Mouse (Mus musculus): ENCODE measurements around the gene Hs1bp3.

The Hs1bp3 gene

DNA sequence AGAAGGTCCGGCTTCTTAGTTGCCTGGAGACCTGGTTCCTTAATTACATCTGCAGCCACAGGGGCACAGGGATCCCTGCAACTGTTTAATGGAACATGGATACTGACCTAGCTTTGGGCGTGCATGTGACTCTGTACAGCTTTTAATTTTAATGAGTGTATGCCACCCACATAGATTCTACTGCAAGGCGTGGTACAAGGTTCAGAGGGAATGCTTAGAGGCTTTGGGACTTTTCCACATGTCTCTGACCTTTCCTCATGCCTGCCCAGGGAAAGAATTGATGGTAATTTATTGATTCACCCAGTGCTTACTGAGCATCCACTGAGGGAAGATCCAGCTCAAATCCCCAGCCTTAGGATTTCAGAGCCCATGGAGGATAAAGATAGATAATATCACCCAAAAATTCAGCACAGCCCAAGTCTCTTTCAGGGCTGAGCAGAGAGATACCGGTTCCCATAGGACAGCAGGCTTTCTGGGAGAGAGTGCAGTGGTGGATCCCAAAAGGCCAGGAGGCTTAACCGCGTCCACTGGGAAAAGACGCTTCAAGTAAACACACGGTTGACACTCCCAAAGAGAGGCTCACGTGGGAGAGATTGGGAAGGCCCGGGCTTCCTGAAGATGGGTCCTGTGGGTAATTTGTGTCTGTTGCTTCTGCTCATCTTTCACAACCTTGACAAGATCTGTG is 23.5 kb downstream of the Hs1bp3 start:
- no peak for DNase-seq (ENCODE audit: low spot score)

DNA sequence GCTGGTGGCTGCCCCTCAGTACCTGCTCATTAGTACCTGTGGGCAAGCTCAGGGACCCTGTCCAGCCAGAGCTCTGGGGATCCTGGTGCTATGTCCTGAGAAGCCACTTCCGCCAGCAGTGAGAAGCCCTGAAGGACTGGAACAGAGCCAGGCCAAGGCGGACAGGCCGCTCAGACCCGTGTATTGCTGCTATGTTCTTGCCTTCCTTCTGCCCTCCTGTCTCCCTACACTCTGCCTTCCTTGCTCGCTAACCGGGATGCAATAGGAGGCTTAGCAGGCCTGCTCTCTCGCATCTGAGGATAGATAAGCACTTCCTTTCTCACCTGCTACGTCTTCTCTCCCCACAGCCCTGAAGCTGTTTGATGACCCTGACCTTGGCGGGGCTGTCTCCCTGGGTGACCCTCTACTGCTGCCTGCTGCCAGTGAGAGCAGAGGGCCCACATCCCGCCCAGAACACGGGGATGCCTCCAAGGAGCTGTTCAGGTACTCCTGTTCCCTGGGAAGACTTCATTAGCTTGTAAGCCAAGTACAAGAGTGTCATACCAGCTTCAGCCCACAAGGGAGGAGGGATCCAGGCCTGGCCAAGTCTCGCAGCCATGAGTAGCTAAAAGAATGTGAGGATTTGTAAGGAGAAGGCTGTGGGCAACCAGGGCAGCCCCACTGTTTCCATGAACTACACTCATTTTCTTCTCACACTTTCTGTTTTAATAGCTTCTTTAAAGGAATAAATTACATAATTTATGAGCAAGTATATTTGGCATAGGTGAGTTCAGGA is 24.2 kb downstream of the Hs1bp3 start:
- no peak for DNase-seq (ENCODE audit: low spot score)

DNA sequence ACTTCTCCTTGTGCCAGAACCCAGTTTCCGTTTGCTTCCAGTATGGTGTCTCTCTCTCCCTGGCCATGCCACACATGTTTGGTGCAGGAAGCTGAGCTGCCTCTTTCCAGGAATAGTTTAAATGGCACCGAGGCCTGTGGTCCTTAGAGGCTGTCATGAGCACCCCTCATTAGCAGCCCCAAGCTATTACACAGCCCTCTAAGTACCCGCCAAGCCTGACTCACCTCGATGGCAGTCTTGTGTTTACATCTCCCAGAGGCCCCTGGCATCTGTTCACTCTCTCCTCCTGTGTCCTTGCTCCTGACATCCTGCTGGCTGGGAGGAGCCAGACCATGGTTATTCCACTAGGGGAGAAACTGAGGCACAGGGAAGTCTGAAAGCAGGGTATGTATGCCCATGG is 25.3 kb downstream of the Hs1bp3 start:
- no peak for DNase-seq (ENCODE audit: low spot score)

DNA sequence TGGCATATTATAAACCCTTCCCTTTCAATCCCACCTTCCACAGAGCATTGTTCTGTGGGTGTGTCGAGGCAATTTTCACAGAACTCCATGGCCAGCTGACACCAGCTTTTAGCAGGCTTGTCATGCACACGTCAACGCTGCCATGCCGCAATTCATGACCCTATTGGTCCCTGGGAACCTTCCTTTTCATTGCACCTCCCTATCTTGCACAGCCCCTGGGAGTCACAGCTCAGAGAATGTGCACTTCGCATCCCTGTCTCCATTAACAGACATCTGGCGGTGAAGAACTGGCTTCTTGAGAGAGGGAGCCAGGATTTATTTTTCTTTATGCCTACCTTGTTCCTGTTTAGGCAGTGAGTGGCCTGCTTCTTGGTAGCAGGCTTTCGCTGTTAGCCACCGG is 25.7 kb downstream of the Hs1bp3 start:
- DNase-seq (ENCODE audit: low spot score) = no peak

DNA sequence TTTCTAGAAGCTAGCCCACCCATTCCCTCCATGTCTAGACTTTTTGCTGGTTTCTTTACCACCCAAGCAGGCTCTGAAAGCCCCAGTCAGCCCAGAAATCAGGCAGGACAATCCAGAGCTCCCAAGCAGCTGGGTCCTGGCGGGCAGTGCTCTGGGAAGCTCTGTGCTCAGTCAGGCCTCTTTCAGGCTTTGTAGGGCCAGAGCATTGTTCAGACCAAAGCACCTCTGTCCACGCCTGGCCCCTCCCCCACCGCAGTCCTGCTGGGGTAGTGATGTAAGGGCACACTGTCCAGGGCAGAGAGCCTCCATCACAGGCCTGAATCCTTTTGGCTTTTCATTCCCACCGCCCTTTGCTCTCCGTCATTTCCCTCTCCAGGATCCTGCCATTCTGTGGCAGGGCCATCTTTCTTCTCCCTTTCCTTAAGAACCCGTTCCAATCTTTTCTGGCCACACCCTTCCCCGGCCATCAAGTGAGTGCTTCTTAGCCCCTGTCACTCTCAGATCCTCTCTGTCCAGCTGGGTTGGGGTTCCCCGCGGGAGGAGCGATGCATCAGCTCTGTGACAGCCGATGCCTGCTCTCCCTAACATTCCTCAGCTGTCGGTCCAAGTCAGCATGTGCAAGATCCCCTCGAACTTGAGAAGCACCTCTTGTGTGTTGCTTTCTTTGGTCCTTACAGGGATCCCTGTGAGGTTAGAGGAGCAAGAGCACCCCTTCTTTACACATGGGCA is 26.5 kb downstream of the Hs1bp3 start:
- no peak for DNase-seq (ENCODE audit: low spot score)

DNA sequence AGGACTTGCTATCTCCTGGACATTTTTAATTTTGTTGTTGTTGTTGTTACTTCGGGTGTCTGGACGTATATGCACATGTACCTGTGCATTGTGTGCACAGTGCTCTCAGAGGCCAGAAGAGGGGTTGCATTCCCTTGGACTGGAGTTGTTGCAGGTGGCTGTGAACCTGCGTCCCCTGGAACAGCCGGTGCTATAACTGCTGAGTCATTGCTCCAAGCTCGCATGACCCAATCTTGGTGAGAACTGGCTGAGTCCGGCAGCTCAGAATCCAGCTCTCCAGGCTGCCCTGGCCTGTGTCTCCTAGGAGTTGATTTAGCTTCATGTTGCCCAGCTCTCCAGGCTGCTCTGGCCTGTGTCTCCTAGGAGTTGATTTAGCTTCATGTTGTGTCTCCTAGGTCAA is 27.8 kb downstream of the Hs1bp3 start:
- no peak for DNase-seq (ENCODE audit: low spot score)

DNA sequence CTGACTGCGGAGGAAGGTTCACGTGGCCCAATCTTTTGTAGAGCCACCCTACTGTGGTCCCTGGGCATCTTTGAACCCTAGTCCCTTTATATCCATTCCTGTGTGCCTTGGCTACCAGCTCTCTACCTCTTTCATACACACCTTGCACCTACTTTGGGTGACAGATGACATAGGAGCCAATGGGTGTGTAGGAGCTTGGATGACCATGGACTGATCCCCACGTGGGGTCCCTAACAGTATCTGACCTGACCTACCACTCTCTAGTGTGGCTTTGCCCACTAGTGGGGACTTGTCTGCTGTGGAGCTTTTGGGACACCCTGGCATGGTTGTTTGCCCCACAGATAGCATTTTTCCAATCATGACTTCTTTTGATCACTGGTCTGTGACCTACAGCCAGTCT is 30.1 kb downstream of the Hs1bp3 start:
- DNase-seq (ENCODE audit: low spot score) = no peak

DNA sequence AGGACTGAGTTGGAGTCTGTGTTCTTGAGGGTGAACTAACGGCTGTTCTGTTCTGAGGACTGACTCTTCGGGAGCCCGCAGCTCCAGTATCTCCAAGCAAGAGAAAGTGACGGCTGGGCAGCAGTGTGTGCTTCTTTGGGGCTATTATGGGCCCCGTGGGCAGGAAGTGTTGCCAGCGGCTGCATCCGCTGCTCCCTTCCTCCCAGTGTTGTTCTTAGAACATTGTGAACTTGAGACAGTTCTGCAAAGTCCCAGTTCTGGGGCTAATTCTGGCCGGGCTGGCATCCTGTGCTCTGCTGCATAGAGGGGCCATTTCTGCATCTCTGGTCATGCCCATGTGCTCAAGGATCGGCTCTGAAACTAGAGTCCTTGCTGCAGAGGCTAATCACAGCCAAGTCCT is 31.7 kb downstream of the Hs1bp3 start:
- no peak for DNase-seq (ENCODE audit: low spot score)

DNA sequence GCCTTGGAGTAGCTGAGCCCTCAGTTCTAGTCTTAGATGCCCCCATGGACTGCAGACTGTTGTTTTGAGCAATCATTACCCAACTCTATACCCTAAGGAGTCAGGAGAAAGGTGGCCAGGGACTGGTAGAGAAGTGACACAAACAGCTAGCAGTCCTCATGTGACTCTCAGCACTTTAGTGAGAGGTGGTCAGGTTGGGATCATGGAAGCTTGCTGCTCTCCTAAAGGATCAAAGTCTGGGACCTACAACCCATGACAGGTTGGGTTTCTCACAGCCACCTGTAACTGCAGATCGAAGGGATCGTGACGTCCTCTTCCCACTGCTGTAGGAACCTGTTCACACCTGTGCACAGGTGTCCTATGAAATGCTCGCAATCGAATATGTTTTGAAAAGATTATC is 32.3 kb downstream of the Hs1bp3 start:
- no peak for DNase-seq (ENCODE audit: low spot score)

DNA sequence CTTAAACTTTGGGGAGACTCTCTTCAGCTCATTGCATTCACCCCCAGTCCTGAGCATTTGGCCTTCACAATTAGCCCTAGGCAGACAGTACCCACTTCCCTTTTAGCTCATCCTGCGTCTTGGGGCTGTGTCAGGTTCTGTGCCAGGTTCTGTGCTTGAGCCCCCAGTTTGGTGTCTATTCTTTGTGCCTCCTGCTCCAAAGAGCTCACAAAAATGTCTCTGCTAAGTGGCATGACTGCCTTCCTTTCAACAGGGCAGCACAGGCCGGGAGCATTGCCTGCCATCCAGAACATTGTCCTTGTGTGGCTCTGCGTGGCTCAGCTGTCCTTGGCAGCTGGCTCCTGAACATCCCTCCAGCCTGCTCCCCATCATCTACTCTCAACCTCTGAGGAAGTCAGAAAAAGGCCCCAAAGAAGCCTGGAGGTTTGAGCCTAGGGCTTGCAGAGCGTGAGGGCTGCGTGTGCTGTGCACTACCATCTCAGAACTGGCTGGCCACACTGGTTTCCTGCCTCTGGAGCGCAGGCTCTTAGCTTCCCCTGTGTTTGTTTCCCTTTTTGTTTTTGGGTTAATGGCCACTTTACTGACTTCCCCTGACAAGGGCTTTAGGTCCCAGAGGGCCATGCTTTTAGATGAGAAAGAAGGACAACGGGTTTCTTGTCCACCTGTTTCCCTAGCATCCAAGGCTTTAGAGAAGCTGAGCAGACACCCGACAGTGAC is 34.7 kb downstream of the Hs1bp3 start:
- DNase-seq (ENCODE audit: low spot score) = no peak

DNA sequence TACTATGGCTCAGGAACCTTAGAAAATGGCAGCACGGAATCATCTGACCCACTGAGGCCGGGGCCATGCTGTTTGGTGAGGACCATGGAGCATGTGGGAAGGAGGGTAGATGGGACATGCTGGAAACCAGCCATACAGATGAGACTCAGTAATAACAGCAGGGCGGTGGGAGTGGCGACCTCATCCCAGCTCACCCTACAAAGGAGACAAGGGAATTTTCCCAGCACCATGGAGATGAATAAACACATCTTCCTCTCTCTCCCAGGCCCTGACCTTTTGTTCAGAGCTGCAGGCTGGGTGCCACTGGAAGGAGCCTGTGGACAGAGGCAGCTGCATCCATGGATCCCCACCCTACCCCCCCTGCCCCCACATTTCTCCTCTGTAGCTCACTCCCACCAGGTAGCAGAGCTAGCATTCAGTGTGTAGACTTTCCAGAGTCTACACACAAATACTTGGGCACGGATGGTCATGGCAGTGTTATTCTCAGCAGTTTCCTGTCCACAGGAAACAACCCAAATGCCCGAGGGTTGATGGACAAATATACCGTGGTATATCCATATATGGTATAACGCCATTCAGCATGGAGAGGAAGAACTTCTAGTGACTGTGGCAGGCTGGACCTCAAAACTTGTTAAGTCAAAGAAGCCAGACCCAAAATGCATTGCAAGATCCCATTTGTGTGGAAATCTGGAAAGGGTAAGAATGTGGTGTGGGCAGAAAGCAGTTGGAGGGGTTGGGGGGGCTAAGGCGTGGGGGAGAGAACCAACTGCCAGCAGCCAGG is 35.7 kb downstream of the Hs1bp3 start:
- no peak for DNase-seq (ENCODE audit: low spot score)

DNA sequence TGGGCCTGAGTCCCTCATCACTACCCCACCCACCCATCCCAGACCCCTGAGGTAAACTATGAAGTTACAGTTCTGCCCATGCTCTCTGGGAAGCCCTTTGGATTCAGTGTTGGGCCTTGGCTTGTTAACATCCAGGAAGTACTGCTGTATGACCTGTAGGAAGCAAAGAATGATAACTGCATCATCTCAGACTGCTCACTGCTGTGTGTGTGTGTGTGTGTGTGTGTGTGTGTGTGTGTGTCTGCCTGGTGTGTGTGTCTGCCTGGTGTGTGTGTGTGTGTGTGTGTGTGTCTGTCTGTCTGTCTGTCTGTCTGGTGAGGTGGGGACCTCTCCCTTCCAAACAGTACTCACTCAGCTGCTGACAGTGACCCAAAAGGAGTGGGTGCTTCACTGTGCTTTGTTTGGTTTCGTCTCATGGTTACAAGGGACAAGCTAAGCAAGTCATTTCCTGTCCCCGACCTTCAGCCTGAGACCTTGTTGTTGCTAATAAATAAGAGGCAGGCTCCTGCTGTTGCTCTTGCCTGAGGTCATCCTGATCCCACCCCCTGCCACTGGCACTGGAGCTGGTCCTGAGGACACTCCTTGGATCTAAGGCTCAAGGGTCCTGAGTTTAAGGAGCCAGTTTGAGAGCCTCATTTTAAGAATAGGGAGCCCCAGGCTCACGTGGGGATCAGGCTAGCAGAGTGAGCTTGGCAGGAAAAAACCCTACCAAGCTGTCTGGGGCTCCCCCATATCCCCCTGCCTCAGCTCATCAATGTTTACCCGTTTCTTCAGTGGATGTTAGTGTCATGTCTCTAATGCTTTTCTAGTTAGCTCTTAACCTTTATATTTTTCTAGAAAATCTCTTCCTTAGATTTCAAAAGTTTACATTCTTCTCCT is 38.0 kb downstream of the Hs1bp3 start:
- no peak for DNase-seq (ENCODE audit: low spot score)

DNA sequence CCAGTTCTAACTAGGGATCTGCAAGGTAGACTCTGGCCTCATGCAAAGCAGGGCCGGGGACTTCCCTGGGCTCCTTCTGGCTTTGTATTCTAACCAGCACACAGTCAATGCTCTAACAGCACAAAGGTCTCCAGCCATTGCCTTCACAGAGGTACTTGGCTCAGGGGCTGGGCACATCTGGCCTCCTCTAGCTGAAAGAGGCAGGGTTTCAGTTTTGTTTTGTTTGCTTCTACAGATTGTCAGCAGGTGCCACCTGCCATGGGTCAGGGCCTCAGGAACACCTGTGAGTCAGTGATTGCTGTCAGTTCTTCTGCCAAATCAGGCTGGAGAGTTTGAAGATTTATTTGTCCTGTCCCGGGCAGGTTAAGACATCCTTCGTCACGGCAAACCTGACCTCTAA is 39.8 kb downstream of the Hs1bp3 start:
- DNase-seq (ENCODE audit: low spot score) = no peak

DNA sequence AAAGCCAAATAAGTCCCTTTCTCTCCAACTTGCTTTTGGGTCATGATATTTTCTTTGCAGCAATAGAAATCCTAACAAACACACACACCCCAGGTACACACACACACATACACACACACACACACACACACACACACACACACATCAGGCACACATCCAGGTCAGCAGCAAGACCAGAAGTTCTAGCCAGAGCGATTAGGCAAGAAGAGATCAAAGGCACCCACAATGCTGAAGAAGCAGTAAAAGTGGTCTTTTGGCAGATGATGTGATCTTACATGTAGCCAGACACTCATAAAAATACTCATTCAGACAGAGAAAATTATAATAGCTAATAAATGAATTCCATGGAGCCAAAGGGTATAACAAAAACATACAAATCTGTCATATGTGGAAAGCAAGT is 41.0 kb downstream of the Hs1bp3 start:
- no peak for DNase-seq (ENCODE audit: low spot score)

DNA sequence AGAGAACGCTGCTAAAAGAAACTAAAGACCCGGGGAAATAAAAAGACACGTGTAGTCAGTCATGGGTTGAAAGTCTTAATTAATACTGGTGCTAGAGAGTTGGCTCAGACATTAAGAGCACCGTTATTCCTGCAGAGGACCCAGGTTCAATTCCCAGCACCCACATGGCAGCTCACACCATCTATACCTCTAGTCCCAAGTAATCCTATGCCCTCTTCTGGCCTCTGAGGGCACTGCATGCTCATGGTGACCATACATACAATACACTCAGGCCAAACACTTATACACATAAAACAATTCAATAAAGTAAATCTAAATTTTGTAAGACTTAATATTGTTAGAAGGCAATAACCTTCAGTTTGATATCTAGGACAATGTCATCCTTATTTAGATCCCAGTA is 41.8 kb downstream of the Hs1bp3 start:
- no peak for DNase-seq (ENCODE audit: low spot score)

DNA sequence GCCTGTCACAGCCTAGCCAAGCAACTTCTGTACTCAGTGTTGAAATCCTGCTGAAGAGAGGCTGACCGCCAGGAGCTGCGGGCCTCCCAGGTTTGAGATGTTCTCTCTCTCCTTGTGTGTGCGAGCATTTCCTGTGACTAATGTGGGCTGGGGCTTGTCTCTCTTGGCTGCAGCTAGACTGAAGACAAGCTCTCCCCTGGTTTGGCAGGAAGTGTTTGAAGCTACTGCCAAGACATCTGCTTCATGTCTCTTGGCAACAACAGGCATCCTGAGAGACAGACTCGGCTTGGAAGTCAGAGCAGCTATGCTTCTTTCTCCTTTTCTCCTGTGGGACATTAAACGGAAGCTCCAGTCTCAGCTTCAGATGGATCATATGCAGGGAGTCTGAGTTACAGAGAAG is 44.2 kb downstream of the Hs1bp3 start:
- DNase-seq (ENCODE audit: low spot score) = no peak

DNA sequence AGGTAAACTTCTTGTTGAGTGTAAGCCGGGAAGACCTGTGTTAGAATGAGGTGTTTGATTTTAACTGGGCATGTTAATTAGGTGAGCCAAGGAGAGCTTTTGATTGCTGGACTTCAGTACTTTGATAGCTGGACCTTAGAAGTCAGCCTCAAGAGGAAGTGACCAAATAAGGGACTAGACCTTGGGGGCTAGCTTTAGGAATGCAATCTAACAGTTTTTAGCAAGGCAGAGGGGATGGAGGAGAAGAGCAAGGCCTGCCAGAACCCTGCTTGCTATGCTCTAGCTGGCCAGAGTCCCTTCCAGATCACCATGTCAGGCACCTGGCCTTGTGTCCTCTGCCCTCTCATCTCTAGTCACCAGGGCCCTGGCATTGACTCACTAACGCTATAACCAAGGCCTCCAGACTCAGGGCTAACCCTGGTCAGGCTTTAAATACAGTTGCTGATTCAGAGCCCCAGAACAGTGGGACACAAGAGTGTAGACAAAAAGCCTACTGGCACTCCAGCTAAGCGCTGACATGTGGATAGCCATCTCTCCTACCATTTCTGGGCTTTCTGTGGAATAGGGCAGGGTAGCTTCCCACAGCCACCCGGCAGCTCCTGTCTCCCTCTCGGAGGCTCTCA is 45.2 kb downstream of the Hs1bp3 start:
- DNase-seq (ENCODE audit: low spot score) = no peak

DNA sequence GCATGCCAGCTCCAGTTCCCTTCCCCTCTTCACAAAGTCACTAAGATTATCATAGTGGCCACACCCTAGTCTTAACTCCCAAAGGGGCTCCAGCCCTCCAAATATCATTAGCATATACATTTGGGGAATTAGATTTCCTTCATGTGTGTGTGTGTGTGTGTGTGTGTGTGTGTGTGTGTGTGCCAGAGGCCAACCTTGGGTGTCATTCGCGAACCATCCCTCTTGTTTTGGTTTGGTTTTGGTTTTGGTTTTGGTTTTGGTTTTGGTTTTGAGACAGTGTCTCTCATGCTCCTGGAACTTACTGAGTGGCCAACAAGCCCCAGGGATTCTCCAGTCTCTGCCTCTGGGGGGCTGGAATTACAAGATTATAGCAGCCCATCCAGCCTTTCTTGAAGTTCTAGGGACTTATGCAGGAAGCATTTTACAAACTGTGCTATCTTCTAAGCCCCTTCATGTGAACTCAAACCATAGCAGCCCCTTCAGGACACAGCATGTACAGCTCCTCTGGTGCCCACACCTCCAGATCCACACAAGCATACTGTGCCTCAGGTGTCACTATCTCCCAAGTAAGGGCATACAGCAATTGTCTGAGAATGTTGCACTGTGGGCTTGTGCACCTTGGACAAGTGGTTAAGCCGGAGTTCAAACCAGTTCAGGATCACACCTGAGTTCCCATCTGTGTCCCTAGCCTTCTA is 46.3 kb downstream of the Hs1bp3 start:
- no peak for DNase-seq (ENCODE audit: low spot score)

DNA sequence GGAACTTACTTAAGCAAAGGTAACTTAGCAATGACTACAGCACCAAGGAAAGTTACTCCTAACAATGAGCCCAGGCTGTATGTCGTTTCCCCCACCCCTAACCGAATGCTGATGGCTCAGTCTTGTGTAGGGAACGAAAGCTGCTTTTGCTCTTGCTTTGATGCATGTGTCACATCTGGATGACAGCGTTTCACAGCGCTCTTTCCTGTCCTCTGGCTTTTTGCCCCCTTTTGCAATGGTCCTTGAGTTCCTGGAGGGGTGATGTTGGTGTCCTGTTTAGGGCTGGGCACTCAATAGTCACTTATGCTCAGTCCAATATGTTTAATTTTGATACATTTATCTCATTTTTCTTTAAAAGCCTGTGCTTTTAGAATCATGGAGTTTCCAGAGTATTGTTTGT is 48.6 kb downstream of the Hs1bp3 start:
- no peak for DNase-seq (ENCODE audit: low spot score)

DNA sequence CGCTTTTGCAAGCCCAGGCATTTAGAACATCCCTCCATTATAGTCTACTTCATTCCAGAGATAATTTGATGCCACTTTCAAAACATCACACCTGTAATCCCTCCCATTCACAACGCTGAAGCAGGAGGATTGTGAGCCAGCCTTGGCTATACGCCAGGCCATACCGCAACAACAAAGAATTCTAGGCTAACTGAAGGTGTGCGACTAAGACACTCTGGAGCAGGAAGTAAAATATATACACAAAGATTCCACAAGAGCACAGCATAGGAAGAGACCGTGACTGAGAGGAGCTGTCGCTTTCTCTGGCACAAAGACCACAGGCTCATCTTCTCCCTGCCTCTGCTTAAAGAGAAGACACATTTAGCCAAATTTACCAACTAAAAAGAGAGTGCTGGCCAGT is 49.2 kb downstream of the Hs1bp3 start:
- DNase-seq (ENCODE audit: low spot score) = no peak

Measured in ovary, postnatal 10 days (tissue).